Mouse (Mus musculus): ENCODE data around the gene Gm49380. TPM values are rescaled to one million over a fixed set of nuclear protein-coding genes. Genes with fewer than 3 reads are reported as not detected.
A peak's percentile ranks its signal among the peaks of the same experiment; 100 is the strongest.

Gm49380 gene
- under 1 TPM in 1 of 2 experiments, not detected in 1; 0.28 TPM for total RNA-seq (2021)

GRCm38 (mm10) chr9:44113105-44113789 is at the start of gene Gm49380, which contains the start of gene Rnf26:
TSS of gene Gm49380 (minus strand) at chr9:44113500.
TSS of gene Rnf26 (minus strand) at chr9:44113517.
- peak; percentile 85 to 89 for DNase-seq (ENCODE audit: extremely low spot score in 1 of 2, low spot score in 1 of 2)

- no peak for DNase-seq (ENCODE audit: extremely low spot score in 1 of 2, low spot score in 1 of 2)
Observed at GRCm38 (mm10) chr9:44159886-44160285, 46.6 kb upstream of the Gm49380 start.

- no peak for DNase-seq (ENCODE audit: extremely low spot score in 1 of 2, low spot score in 1 of 2)
Observed at GRCm38 (mm10) chr9:44147290-44147689, 34.0 kb upstream of the Gm49380 start.

GRCm38 (mm10) chr9:44144718-44145060 is 31.4 kb upstream of the Gm49380 start:
- no peak for DNase-seq (ENCODE audit: extremely low spot score in 1 of 2, low spot score in 1 of 2)

- DNase-seq (ENCODE audit: extremely low spot score in 1 of 2, low spot score in 1 of 2), result no peak
Observed at GRCm38 (mm10) chr9:44144023-44144717, 30.9 kb upstream of the Gm49380 start.

GRCm38 (mm10) chr9:44143421-44143820 is 30.1 kb upstream of the Gm49380 start:
- DNase-seq (ENCODE audit: extremely low spot score in 1 of 2, low spot score in 1 of 2), result no peak

- DNase-seq (ENCODE audit: extremely low spot score in 1 of 2, low spot score in 1 of 2), result no peak
Observed at GRCm38 (mm10) chr9:44141951-44142350, 28.7 kb upstream of the Gm49380 start.

- DNase-seq (ENCODE audit: extremely low spot score in 1 of 2, low spot score in 1 of 2), result no peak
Observed at GRCm38 (mm10) chr9:44137846-44138245, 24.5 kb upstream of the Gm49380 start.

GRCm38 (mm10) chr9:44135731-44136411 is 22.6 kb upstream of the Gm49380 start:
- DNase-seq (ENCODE audit: extremely low spot score in 1 of 2, low spot score in 1 of 2), result no peak

- DNase-seq (ENCODE audit: extremely low spot score in 1 of 2, low spot score in 1 of 2), result no peak
Observed at GRCm38 (mm10) chr9:44134851-44135730, 21.8 kb upstream of the Gm49380 start.

GRCm38 (mm10) chr9:44134101-44134850 is 21.0 kb upstream of the Gm49380 start, which contains the start of gene Mcam:
TSS of gene Mcam (plus strand) at chr9:44134469.
- DNase-seq (ENCODE audit: extremely low spot score in 1 of 2, low spot score in 1 of 2), result peak in 1 of 2 experiments; percentile 47

GRCm38 (mm10) chr9:44133287-44133686 is 20.0 kb upstream of the Gm49380 start:
- no peak for DNase-seq (ENCODE audit: extremely low spot score in 1 of 2, low spot score in 1 of 2)

- DNase-seq (ENCODE audit: extremely low spot score in 1 of 2, low spot score in 1 of 2), result no peak
Observed at GRCm38 (mm10) chr9:44132200-44132599, 18.9 kb upstream of the Gm49380 start.

GRCm38 (mm10) chr9:44131276-44131590 is 17.9 kb upstream of the Gm49380 start:
- no peak for DNase-seq (ENCODE audit: extremely low spot score in 1 of 2, low spot score in 1 of 2)

GRCm38 (mm10) chr9:44130581-44131275 is 17.4 kb upstream of the Gm49380 start:
- no peak for DNase-seq (ENCODE audit: extremely low spot score in 1 of 2, low spot score in 1 of 2)

- no peak for DNase-seq (ENCODE audit: extremely low spot score in 1 of 2, low spot score in 1 of 2)
Observed at GRCm38 (mm10) chr9:44130034-44130433, 16.7 kb upstream of the Gm49380 start.

GRCm38 (mm10) chr9:44129633-44130032 is 16.3 kb upstream of the Gm49380 start:
- no peak for DNase-seq (ENCODE audit: extremely low spot score in 1 of 2, low spot score in 1 of 2)

- DNase-seq (ENCODE audit: extremely low spot score in 1 of 2, low spot score in 1 of 2), result no peak
Observed at GRCm38 (mm10) chr9:44127351-44127801, 14.1 kb upstream of the Gm49380 start.

GRCm38 (mm10) chr9:44126746-44127145 is 13.4 kb upstream of the Gm49380 start:
- no peak for DNase-seq (ENCODE audit: extremely low spot score in 1 of 2, low spot score in 1 of 2)

All from layer of hippocampus, postnatal 25 days (tissue).